Mouse (Mus musculus) liver, embryonic 15.5 days (tissue): ENCODE measurements around the gene H2afy. TPM values are rescaled to one million over a fixed set of nuclear protein-coding genes. Genes with fewer than 3 reads are reported as not detected.
"Not testable (repeated sequence)": the region's sequence is repeated elsewhere in the genome, so short reads cannot be mapped to it uniquely, and the experiment has no call there.

Experiments
- ATAC-seq: fragments of 200-750 bp; cut with Nextera tagmentation; 2 replicates; pipeline ENCODE4 v1.8.0; 2017; ENCODE audit warnings: moderate number of reproducible peaks, mild to moderate bottlenecking, moderate library complexity; ENCODE audit not compliant: insufficient read depth
- H3K27ac ChIP-seq: fragments of 300-500 bp; sonication (generic); replicated peaks from 2 replicates; pipeline ENCODE4 v1.5.1; 2015; ENCODE audit warnings: mild to moderate bottlenecking, inconsistent platforms
- H3K27me3 ChIP-seq: fragments of 300-500 bp; sonication (generic); 2 replicates; pipeline ENCODE4 v1.6.1; 2015; ENCODE audit warnings: mild to moderate bottlenecking, inconsistent platforms
- H3K36me3 ChIP-seq: fragments of 300-500 bp; sonication (generic); replicated peaks from 2 replicates; pipeline ENCODE4 v1.6.1; 2015; ENCODE audit warnings: moderate library complexity, mild to moderate bottlenecking, inconsistent platforms
- H3K4me1 ChIP-seq: fragments of 300-500 bp; sonication (generic); replicated peaks from 2 replicates; pipeline ENCODE4 v1.6.1; 2015; ENCODE audit warnings: inconsistent platforms
- H3K4me2 ChIP-seq: fragments of 300-500 bp; sonication (generic); 2 replicates; pipeline ENCODE4 v1.6.1; 2015; ENCODE audit warnings: moderate library complexity, mild to moderate bottlenecking, inconsistent platforms
- H3K4me3 ChIP-seq: fragments of 300-500 bp; sonication (generic); replicated peaks from 2 replicates; pipeline ENCODE4 v1.5.1; 2015; ENCODE audit warnings: mild to moderate bottlenecking, inconsistent platforms
- H3K9ac ChIP-seq: fragments of 300-500 bp; sonication (generic); 2 replicates; pipeline ENCODE4 v1.6.1; 2015; ENCODE audit warnings: moderate library complexity, mild to moderate bottlenecking, inconsistent platforms
- H3K9me3 ChIP-seq: fragments of 300-500 bp; sonication (generic); replicated peaks from 2 replicates; pipeline ENCODE4 v1.6.1; 2016; ENCODE audit warnings: inconsistent platforms
- WGBS: fragments of 180-500 bp; shearing (Covaris S2); methylation state at CpG from one replicate; pipeline ENCODE4 v1.1.7; 2015; ENCODE audit warnings: mixed read lengths; ENCODE audit not compliant: insufficient replicate concordance; 5-methylcytosine and 5-hydroxymethylcytosine counted together
- polyA plus RNA-seq: library from polyadenylated mRNA; unstranded; fragments of >200 nt; fragmentation: Nextera tagmentation; extraction: Ambion mirVana; gene quantifications from 2 replicates; pipeline ENCODE4 v1.2.1, GENCODE M21; 2015

The H2afy gene
- polyA plus RNA-seq, 1 experiment from 2014 or later = 83.7 TPM

DNA sequence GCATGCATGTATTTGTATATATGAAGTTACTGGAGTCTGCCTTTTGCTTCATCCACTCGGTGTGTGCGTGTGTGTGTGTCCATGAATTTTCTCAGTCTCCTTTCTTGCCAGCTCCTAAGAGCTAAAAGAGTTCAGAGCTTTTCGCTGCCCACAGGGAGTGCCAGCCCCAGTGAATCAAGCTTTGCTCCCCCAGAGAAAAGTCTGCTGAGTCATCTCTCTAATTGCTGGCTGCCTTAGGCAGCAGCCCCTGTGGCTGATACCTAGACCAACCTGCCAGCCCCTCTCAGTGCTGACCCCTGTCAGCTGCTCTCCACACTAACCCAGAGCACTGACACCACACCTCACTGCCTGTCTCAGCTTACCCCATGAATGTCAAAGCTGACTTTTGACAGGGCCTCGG is 107.2 kb downstream of the H2afy start:
- 58% methylated on average over 4 of the region's 4 CpGs for WGBS

GRCm38 (mm10) chr13:56027996-56028395 is 108.2 kb downstream of the H2afy start:
- not testable (repeated sequence) for H3K27me3 ChIP-seq, H3K9me3 ChIP-seq, ATAC-seq, H3K36me3 ChIP-seq, H3K4me3 ChIP-seq, H3K27ac ChIP-seq, H3K4me2 ChIP-seq, H3K9ac ChIP-seq, H3K4me1 ChIP-seq
- 67% methylated on average over 5 of the region's 5 CpGs for WGBS

More for the DNA sequence above, 107.2 kb downstream of the H2afy start:
- H3K4me2 ChIP-seq = no peak overlapping the region
- ATAC-seq = no peak
- H3K4me1 ChIP-seq = no peaks in the 10 kb centered on the region
- H3K36me3 ChIP-seq = no peaks in the 10 kb centered on the region
- H3K9ac ChIP-seq = no peak overlapping the region
- H3K9me3 ChIP-seq = no peaks in the 10 kb centered on the region
- H3K27me3 ChIP-seq = no peaks in the 10 kb centered on the region
- no peak overlapping the region for H3K4me3 ChIP-seq
- H3K27ac ChIP-seq = no peak overlapping the region

DNA sequence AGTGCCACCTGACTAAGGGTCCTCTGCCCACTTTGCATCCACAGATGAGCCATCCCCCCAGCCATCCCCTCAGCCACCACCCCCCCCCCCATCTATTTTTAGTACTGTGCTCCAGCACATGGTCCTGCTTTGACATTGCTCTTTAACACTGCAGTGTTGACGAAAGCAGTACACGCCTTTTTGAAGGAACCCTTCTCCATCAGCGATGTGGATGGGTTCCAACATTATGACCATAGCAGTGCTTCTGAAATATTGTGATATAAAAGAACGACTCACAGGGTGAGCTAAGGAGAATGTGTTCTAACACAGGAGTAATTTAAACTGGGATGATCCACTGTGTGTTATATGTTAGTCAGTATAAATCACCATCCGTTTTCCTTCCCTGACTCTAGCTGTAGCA is 109.5 kb downstream of the H2afy start:
- no peak overlapping the region for H3K4me2 ChIP-seq
- H3K4me3 ChIP-seq = no peak overlapping the region
- H3K27me3 ChIP-seq = no peaks in the 10 kb centered on the region
- no peak overlapping the region for H3K27ac ChIP-seq
- H3K9ac ChIP-seq = no peak overlapping the region
- H3K4me1 ChIP-seq = no peaks in the 10 kb centered on the region
- H3K36me3 ChIP-seq = no peaks in the 10 kb centered on the region
- WGBS = 74% methylated on average over 5 of the region's 5 CpGs
- H3K9me3 ChIP-seq = no peaks in the 10 kb centered on the region
- ATAC-seq = no peak

- Histone ChIP-seq H3K4me3 (no peak overlapping the region), H3K27ac (no peak overlapping the region), H3K4me1 (no peaks in the 10 kb centered on the region), H3K36me3 (no peaks in the 10 kb centered on the region), H3K9ac (no peak overlapping the region), H3K27me3 (no peaks in the 10 kb centered on the region), H3K9me3 (no peaks in the 10 kb centered on the region), H3K4me2 (no peak overlapping the region)
- 55% methylated on average over 7 of the region's 7 CpGs for WGBS
- no peak for ATAC-seq
Observed at GRCm38 (mm10) chr13:56026026-56026425, 110.1 kb downstream of the H2afy start.

DNA sequence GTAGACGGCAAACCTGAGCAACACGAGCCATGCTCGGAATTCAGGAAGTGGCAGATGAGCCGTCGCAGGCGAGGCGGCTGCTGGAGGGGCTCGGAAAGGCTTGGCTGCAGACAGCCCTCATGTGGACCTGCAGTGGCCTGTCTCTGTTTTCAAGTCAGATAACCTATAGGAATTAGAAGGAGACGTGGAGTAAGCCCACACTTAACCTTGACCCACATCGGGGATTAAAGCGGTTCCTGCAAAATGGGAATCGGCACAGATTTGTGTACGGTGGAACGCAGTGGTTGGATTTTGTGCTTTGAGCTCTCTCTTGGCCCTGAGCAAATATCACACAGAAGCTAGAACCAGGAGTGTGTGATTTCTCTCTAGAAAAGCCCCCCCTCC is 111.1 kb downstream of the H2afy start:
- no peaks in the 10 kb centered on the region for H3K27me3 ChIP-seq
- H3K4me1 ChIP-seq = no peaks in the 10 kb centered on the region
- 45% methylated on average over 14 of the region's 14 CpGs for WGBS
- no peak overlapping the region for H3K27ac ChIP-seq
- H3K36me3 ChIP-seq = no peaks in the 10 kb centered on the region
- ATAC-seq = no peak
- no peak overlapping the region for H3K4me2 ChIP-seq
- H3K9ac ChIP-seq = no peak overlapping the region
- H3K9me3 ChIP-seq = no peaks in the 10 kb centered on the region
- H3K4me3 ChIP-seq = no peak overlapping the region

- Histone ChIP-seq H3K9ac (no peak overlapping the region), H3K27ac (no peak overlapping the region), H3K27me3 (no peaks in the 10 kb centered on the region), H3K4me2 (no peak overlapping the region), H3K4me3 (no peak overlapping the region), H3K36me3 (no peaks in the 10 kb centered on the region), H3K4me1 (no peaks in the 10 kb centered on the region), H3K9me3 (no peaks in the 10 kb centered on the region)
- WGBS = 43% methylated on average over 14 of the region's 14 CpGs
- no peak for ATAC-seq
Observed at GRCm38 (mm10) chr13:56024410-56025026, 111.6 kb downstream of the H2afy start.

Other genes starting within 250 kb of the H2afy start
- gene Tifab, start 42.5 kb upstream of the H2afy start, polyA plus RNA-seq = 8.3 and 8.9 TPM in 2 replicates
- gene Neurog1, start 115.8 kb upstream of the H2afy start, polyA plus RNA-seq = not detected in 2 replicates
- gene Cxcl14, start 160.2 kb upstream of the H2afy start, polyA plus RNA-seq = 0.08 and 0.16 TPM in 2 replicates